Mouse (Mus musculus): ENCODE results near the gene Lyrm1. TPM values are rescaled to one million over a fixed set of nuclear protein-coding genes. Genes with fewer than 3 reads are reported as not detected.

The Lyrm1 gene
- total and polyA plus RNA-seq, 3 experiments = 5.9 to 9.6 (median 9.1) TPM

GRCm38 (mm10) chr7:119959091-119959490 is 63.4 kb downstream of the Lyrm1 start:
- Histone ChIP-seq H3K79me2 (replicated peaks; ENCODE audit: control insufficient read depth, insufficient read depth, low read length) (no peaks in the 10 kb centered on the region), H3K9ac (ENCODE audit: low read depth, low read length) (no peak overlapping the region), H3K4me1 (ENCODE audit: control insufficient read depth, insufficient read depth, low read length) (peaks cover 6% of the 10 kb centered on the region), H3K36me3 (ENCODE audit: control insufficient read depth, insufficient read depth, low read length) (no peaks in the 10 kb centered on the region), H3K27me3 (ENCODE audit: control insufficient read depth, insufficient read depth, low read length) (no peaks in the 10 kb centered on the region), H3K27ac (no peak overlapping the region), H3K4me3 (no peak overlapping the region)
- TF ChIP-seq CTCF (IDR thresholded peaks at IDR 0.05) (no peak), POLR2A (IDR thresholded peaks at IDR 0.05; ENCODE audit: insufficient read depth, low read depth, low read length) (no peak), EP300 (IDR thresholded peaks at IDR 0.05; ENCODE audit: insufficient read depth, low read depth, low read length) (no peak)
- intact Hi-C loops (cut with DNase I) = no loop called here
- 62% methylated on average over 4 of the region's 4 CpGs for WGBS
- no peak for DNase-seq

GRCm38 (mm10) chr7:119959491-119959890 is 63.8 kb downstream of the Lyrm1 start:
- Histone ChIP-seq H3K9ac (ENCODE audit: low read depth, low read length) (no peak overlapping the region), H3K4me1 (ENCODE audit: control insufficient read depth, insufficient read depth, low read length) (peaks cover 6% of the 10 kb centered on the region), H3K27me3 (ENCODE audit: control insufficient read depth, insufficient read depth, low read length) (no peaks in the 10 kb centered on the region), H3K79me2 (replicated peaks; ENCODE audit: control insufficient read depth, insufficient read depth, low read length) (no peaks in the 10 kb centered on the region), H3K36me3 (ENCODE audit: control insufficient read depth, insufficient read depth, low read length) (no peaks in the 10 kb centered on the region), H3K4me3 (no peak overlapping the region), H3K27ac (no peak overlapping the region)
- intact Hi-C loops (cut with DNase I) = no loop called here
- no peak for DNase-seq
- WGBS = 94% methylated on average over 4 of the region's 4 CpGs
- TF ChIP-seq EP300 (IDR thresholded peaks at IDR 0.05; ENCODE audit: insufficient read depth, low read depth, low read length) (no peak), POLR2A (IDR thresholded peaks at IDR 0.05; ENCODE audit: insufficient read depth, low read depth, low read length) (no peak), CTCF (IDR thresholded peaks at IDR 0.05) (no peak)

GRCm38 (mm10) chr7:119960006-119960405 is 64.3 kb downstream of the Lyrm1 start:
- intact Hi-C loops (cut with DNase I) = loop anchor here (5.0 kb wide), 2 partner anchors 63 to 113 kb away; partner anchors contain the start of genes Dcun1d3 and Lyrm1
- H3K27ac ChIP-seq = no peak overlapping the region; the same call in 1 of the 2 replicates
- 64% methylated on average over 6 of the region's 6 CpGs for WGBS
- no peaks in the 10 kb centered on the region for H3K36me3 ChIP-seq (ENCODE audit: control insufficient read depth, insufficient read depth, low read length)
- TF ChIP-seq EP300 (IDR thresholded peaks at IDR 0.05; ENCODE audit: insufficient read depth, low read depth, low read length) = no peak
- TF ChIP-seq CTCF (IDR thresholded peaks at IDR 0.05) = no peak
- no peak for TF ChIP-seq POLR2A (IDR thresholded peaks at IDR 0.05; ENCODE audit: insufficient read depth, low read depth, low read length)
- H3K4me1 ChIP-seq (ENCODE audit: control insufficient read depth, insufficient read depth, low read length) = peaks cover 6% of the 10 kb centered on the region
- H3K9ac ChIP-seq (ENCODE audit: low read depth, low read length) = no peak overlapping the region
- H3K27me3 ChIP-seq (ENCODE audit: control insufficient read depth, insufficient read depth, low read length) = no peaks in the 10 kb centered on the region
- DNase-seq = peak; percentile 31 to 41
- H3K4me3 ChIP-seq = no peak overlapping the region
- no peaks in the 10 kb centered on the region for H3K79me2 ChIP-seq (replicated peaks; ENCODE audit: control insufficient read depth, insufficient read depth, low read length)

DNA sequence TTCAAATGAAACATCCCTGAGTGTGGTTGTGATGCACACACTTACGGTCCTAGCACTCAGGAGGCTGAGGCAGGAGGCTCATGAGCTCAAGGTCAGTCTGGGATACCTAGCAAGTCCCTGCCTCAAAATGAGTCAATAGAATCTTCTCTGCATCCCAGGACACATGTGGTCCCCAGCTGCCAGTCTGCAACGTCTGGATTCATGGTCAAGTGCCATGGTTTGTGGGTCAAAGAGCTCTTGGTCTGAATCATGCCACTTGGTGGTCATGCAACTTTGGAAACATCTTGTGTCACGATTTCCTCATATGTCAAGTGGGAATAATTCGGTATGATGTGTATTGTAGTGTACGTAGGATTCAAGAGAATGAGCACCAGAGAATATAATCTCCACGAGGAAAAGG is 64.9 kb downstream of the Lyrm1 start:
- Histone ChIP-seq H3K79me2 (replicated peaks; ENCODE audit: control insufficient read depth, insufficient read depth, low read length) (no peaks in the 10 kb centered on the region), H3K27ac (peak overlapping the region; percentile 51)
- intact Hi-C loops (cut with DNase I) = loop anchor here (5.0 kb wide), 2 partner anchors 63 to 113 kb away; partner anchors contain the start of genes Dcun1d3 and Lyrm1

GRCm38 (mm10) chr7:119961107-119961506 is 65.4 kb downstream of the Lyrm1 start:
- TF ChIP-seq EP300 (IDR thresholded peaks at IDR 0.05; ENCODE audit: insufficient read depth, low read depth, low read length) (peak; percentile 66; the same call in 1 of the 2 replicates), POLR2A (IDR thresholded peaks at IDR 0.05; ENCODE audit: insufficient read depth, low read depth, low read length) (no peak)
- Histone ChIP-seq H3K79me2 (replicated peaks; ENCODE audit: control insufficient read depth, insufficient read depth, low read length) (no peaks in the 10 kb centered on the region), H3K36me3 (ENCODE audit: control insufficient read depth, insufficient read depth, low read length) (no peaks in the 10 kb centered on the region), H3K27me3 (ENCODE audit: control insufficient read depth, insufficient read depth, low read length) (no peaks in the 10 kb centered on the region), H3K4me1 (ENCODE audit: control insufficient read depth, insufficient read depth, low read length) (peaks cover 7% of the 10 kb centered on the region), H3K27ac (peak overlapping the region; percentile 51), H3K4me3 (no peak overlapping the region), H3K9ac (ENCODE audit: low read depth, low read length) (no peak overlapping the region)
- intact Hi-C loops (cut with DNase I) = loop anchor here (1.0 to 5.0 kb wide), 3 partner anchors 21 to 114 kb away; partner anchors contain the start of genes Dcun1d3 and Lyrm1
- DNase-seq = peak; percentile 45 to 79
- 20% methylated on average over 2 of the region's 2 CpGs for WGBS

More for the DNA sequence above, 64.9 kb downstream of the Lyrm1 start:
- Histone ChIP-seq H3K27me3 (ENCODE audit: control insufficient read depth, insufficient read depth, low read length) (no peaks in the 10 kb centered on the region), H3K4me1 (ENCODE audit: control insufficient read depth, insufficient read depth, low read length) (peaks cover 6% of the 10 kb centered on the region), H3K9ac (ENCODE audit: low read depth, low read length) (no peak overlapping the region), H3K36me3 (ENCODE audit: control insufficient read depth, insufficient read depth, low read length) (no peaks in the 10 kb centered on the region), H3K4me3 (no peak overlapping the region)
- WGBS = 64% methylated on average over 6 of the region's 6 CpGs
- no peak for TF ChIP-seq EP300 (IDR thresholded peaks at IDR 0.05; ENCODE audit: insufficient read depth, low read depth, low read length)
- TF ChIP-seq POLR2A (IDR thresholded peaks at IDR 0.05; ENCODE audit: insufficient read depth, low read depth, low read length) = no peak
- TF ChIP-seq CTCF (IDR thresholded peaks at IDR 0.05) = no peak
- DNase-seq = peak; percentile 12 to 30

- Histone ChIP-seq H3K4me3 (no peak overlapping the region), H3K27ac (no peak overlapping the region), H3K27me3 (ENCODE audit: control insufficient read depth, insufficient read depth, low read length) (no peaks in the 10 kb centered on the region), H3K4me1 (ENCODE audit: control insufficient read depth, insufficient read depth, low read length) (peaks cover 9% of the 10 kb centered on the region), H3K79me2 (replicated peaks; ENCODE audit: control insufficient read depth, insufficient read depth, low read length) (no peaks in the 10 kb centered on the region), H3K36me3 (ENCODE audit: control insufficient read depth, insufficient read depth, low read length) (no peaks in the 10 kb centered on the region), H3K9ac (ENCODE audit: low read depth, low read length) (no peak overlapping the region)
- DNase-seq = no peak
- WGBS = 57% methylated on average over 4 of the region's 4 CpGs
- no peak for TF ChIP-seq POLR2A (IDR thresholded peaks at IDR 0.05; ENCODE audit: insufficient read depth, low read depth, low read length)
- TF ChIP-seq EP300 (IDR thresholded peaks at IDR 0.05; ENCODE audit: insufficient read depth, low read depth, low read length) = no peak
- TF ChIP-seq CTCF (IDR thresholded peaks at IDR 0.05) = no peak
- intact Hi-C loops (cut with DNase I) = no loop called here
Measured at GRCm38 (mm10) chr7:119965205-119965604, 69.5 kb downstream of the Lyrm1 start.

Data from heart, adult 2 months (tissue).